Mouse (Mus musculus) stomach, postnatal 0 days (tissue): ENCODE data around the gene Ascc1. TPM values are rescaled to one million over a fixed set of nuclear protein-coding genes. Genes with fewer than 3 reads are reported as not detected.
A peak's percentile ranks its signal among the peaks of the same experiment; 100 is the strongest.
"Not testable (repeated sequence)": the region's sequence is repeated elsewhere in the genome, so short reads cannot be mapped to it uniquely, and the experiment has no call there.

ENCODE experiments used
- ATAC-seq: fragments of 200-750 bp; cut with Nextera tagmentation; 2 replicates; pipeline ENCODE4 v1.8.0; 2017; ENCODE audit not compliant: low FRiP score, low TSS enrichment
- DNase-seq: peaks from one replicate; pipeline ENCODE4 v3.0.0-alpha.2; 2016; ENCODE audit warnings: low spot score
- H3K27ac ChIP-seq: fragments of 300-500 bp; sonication (generic); replicated peaks from 2 replicates; pipeline ENCODE4 v1.5.1; 2014; ENCODE audit warnings: mild to moderate bottlenecking, control low read depth
- H3K27me3 ChIP-seq: fragments of 300-500 bp; sonication (generic); 2 replicates; pipeline ENCODE4 v1.6.1; 2014; ENCODE audit warnings: low read length; ENCODE audit not compliant: control insufficient read depth, insufficient read depth
- H3K36me3 ChIP-seq: fragments of 300-500 bp; sonication (generic); 2 replicates; pipeline ENCODE4 v1.6.1; 2014; ENCODE audit warnings: low read length, mixed read lengths; ENCODE audit not compliant: control insufficient read depth, insufficient read depth
- H3K4me1 ChIP-seq: fragments of 300-500 bp; sonication (generic); replicated peaks from 2 replicates; pipeline ENCODE4 v1.6.1; 2014; ENCODE audit warnings: antibody characterized with exemption; ENCODE audit not compliant: control insufficient read depth, insufficient read depth
- H3K4me2 ChIP-seq: fragments of 300-500 bp; sonication (generic); replicated peaks from 2 replicates; pipeline ENCODE4 v1.6.1; 2014; ENCODE audit warnings: low read depth, mild to moderate bottlenecking, control low read depth, moderate library complexity
- H3K4me3 ChIP-seq: fragments of 300-500 bp; sonication (generic); 2 replicates; pipeline ENCODE4 v1.5.1; 2014; ENCODE audit warnings: low read depth, low read length, control low read depth
- H3K9ac ChIP-seq: fragments of 300-500 bp; sonication (generic); 2 replicates; pipeline ENCODE4 v1.6.1; 2014; ENCODE audit warnings: mild to moderate bottlenecking, low read length, control low read depth, mixed read lengths
- H3K9me3 ChIP-seq: fragments of 300-500 bp; sonication (generic); 2 replicates; pipeline ENCODE4 v1.6.1; 2016; ENCODE audit warnings: low read length; ENCODE audit not compliant: control insufficient read depth
- CTCF ChIP-seq: IDR thresholded peaks from 2 replicates; pipeline ENCODE4 v1.5.1; 2016; ENCODE audit warnings: antibody characterized with exemption, low read depth, mild to moderate bottlenecking, moderate library complexity
- EP300 ChIP-seq: optimal IDR thresholded peaks from 2 replicates; pipeline ENCODE3; 2016; ENCODE audit warnings: antibody characterized with exemption
- WGBS: fragments of 180-500 bp; shearing (Covaris S2); extraction: QIAGEN DNeasy Blood & Tissue Kit; methylation state at CpG from one replicate; pipeline ENCODE4 v1.1.7; 2014; 5-methylcytosine and 5-hydroxymethylcytosine counted together
- polyA plus RNA-seq: library from polyadenylated mRNA; unstranded; fragments of >200 nt; fragmentation: Nextera tagmentation; extraction: Ambion mirVana; gene quantifications from 2 replicates; pipeline ENCODE4 v1.2.1, GENCODE M21; 2015

The Ascc1 gene
- polyA plus RNA-seq, 1 experiment from 2014 or later = 29.0 TPM

DNA sequence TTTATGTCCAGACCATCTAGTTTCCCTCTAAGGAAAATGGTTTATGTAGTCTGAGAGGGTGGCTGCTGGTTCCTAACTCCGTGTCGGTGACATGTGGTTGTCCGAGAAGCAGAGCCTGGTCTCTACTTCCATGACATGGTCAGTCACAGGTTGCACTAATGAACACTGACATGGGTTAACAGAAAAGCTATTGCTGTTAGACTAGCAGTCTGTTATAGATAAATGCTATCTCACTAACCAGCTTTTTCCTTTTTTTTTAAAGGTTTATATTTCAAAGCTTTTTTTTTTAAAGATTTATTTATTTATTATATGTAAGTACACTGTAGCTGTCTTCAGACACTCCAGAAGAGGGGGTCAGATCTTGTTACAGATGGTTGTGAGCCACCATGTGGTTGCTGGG is 3.5 kb upstream of the Ascc1 start:
- no peak for ATAC-seq
- peaks cover 2% of the 10 kb centered on the region; the same call in 1 of the 2 replicates for H3K4me1 ChIP-seq
- H3K4me2 ChIP-seq = no peak overlapping the region
- no peaks in the 10 kb centered on the region for H3K27me3 ChIP-seq
- H3K9ac ChIP-seq = no peak overlapping the region
- no peak overlapping the region for H3K27ac ChIP-seq
- H3K36me3 ChIP-seq = peaks cover 6% of the 10 kb centered on the region
- no peaks in the 10 kb centered on the region for H3K9me3 ChIP-seq
- no peak for DNase-seq
- no peak for TF ChIP-seq EP300
- TF ChIP-seq CTCF = no peak
- no peak overlapping the region for H3K4me3 ChIP-seq
- 83% methylated on average over 3 of the region's 3 CpGs for WGBS

- H3K4me3 ChIP-seq = peak overlapping the region; percentile 69; the same call in 1 of the 2 replicates
- H3K4me2 ChIP-seq = peak overlapping the region; percentile 77
- not testable (repeated sequence) for H3K27ac ChIP-seq, H3K27me3 ChIP-seq, H3K36me3 ChIP-seq, H3K4me1 ChIP-seq, DNase-seq, H3K9me3 ChIP-seq, ATAC-seq, H3K9ac ChIP-seq
- WGBS = 63% methylated on average over 8 of the region's 8 CpGs
These were observed 942 bp upstream of the Ascc1 start for GRCm38 (mm10) chr10:60001663-60002062.

DNA sequence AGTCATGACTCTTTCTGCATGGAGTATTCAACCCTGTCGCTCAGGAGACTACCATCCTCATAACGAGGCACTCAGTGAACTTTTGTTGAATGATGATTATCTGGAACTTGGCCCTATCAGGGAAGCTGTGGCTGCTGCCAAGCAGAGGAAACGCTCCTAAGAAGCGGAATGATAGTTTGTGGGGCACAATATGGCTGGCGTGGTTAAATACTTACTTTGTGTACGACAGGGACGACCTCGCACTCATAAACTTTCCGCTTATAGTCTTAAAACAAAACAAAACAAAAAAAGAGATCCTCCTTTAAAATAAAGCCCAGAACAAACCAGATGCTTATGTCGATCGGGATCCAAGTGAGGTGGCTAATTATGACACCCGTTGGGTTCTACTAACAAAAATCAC is 402 bp upstream of the Ascc1 start:
- TF ChIP-seq CTCF (no peak), EP300 (no peak)

DNA sequence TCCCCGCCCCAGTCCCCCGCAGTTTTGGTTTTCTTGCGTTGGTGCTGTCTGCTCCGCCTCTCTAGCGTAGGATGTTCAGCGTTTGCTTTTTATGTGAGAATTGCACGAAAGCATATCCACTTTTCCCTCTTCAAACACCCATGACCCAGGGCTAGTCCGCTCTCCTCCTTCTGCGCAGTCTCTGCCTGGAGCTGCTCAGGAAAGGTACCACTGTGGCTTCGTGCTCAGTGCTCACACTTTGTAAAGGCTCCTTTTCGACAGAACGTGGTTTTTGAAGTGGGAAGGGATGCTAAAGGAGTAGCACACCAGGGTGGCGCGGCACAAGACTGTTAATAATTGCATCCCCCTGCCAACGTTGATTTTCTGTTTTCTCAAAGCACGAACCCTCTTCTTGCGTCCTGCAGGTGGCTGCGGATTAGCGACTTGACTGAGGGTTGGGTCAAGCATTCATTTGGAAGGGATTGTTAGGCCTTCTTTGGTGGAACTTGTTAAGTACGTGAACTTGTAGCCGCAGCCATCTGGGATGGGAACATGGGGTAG is 678 bp downstream of the Ascc1 start:
- DNase-seq = no peak
- TF ChIP-seq CTCF (peak; percentile 34), EP300 (no peak)
- H3K4me3 ChIP-seq = peak overlapping the region; percentile 69
- peak overlapping the region; percentile 98 for H3K27ac ChIP-seq
- H3K9ac ChIP-seq = peak overlapping the region; percentile 60
- H3K27me3 ChIP-seq = no peaks in the 10 kb centered on the region
- peaks cover 6% of the 10 kb centered on the region; the same call in 1 of the 2 replicates for H3K36me3 ChIP-seq
- H3K4me2 ChIP-seq = peak overlapping the region; percentile 50
- ATAC-seq = no peak; the same call in none of the 2 replicates
- under 1% methylated on average over 21 of the region's 21 CpGs for WGBS
- H3K4me1 ChIP-seq = peaks cover 2% of the 10 kb centered on the region; the same call in 1 of the 2 replicates
- no peaks in the 10 kb centered on the region for H3K9me3 ChIP-seq

More for the DNA sequence above, 402 bp upstream of the Ascc1 start:
- H3K4me3 ChIP-seq = peak overlapping the region; percentile 69
- peak overlapping the region; percentile 82 for H3K9ac ChIP-seq
- H3K9me3 ChIP-seq = no peaks in the 10 kb centered on the region
- peak overlapping the region; percentile 77 for H3K4me2 ChIP-seq
- H3K27ac ChIP-seq = peak overlapping the region; percentile 98
- no peak for DNase-seq
- H3K36me3 ChIP-seq = no peaks in the 10 kb centered on the region
- no peak for ATAC-seq
- 1% methylated on average over 12 of the region's 12 CpGs for WGBS
- peaks cover 2% of the 10 kb centered on the region; the same call in 1 of the 2 replicates for H3K4me1 ChIP-seq
- no peaks in the 10 kb centered on the region for H3K27me3 ChIP-seq

- Histone ChIP-seq H3K27me3 (no peaks in the 10 kb centered on the region), H3K9ac (peak overlapping the region; percentile 60; the same call in 1 of the 2 replicates), H3K4me1 (peaks cover 2% of the 10 kb centered on the region; the same call in 1 of the 2 replicates), H3K36me3 (peaks cover 9% of the 10 kb centered on the region), H3K4me2 (peak overlapping the region; percentile 50), H3K4me3 (peak overlapping the region; percentile 69), H3K27ac (peak overlapping the region; percentile 98), H3K9me3 (no peaks in the 10 kb centered on the region)
- 68% methylated on average over 9 of the region's 9 CpGs for WGBS
- TF ChIP-seq EP300 (no peak), CTCF (no peak)
- DNase-seq = no peak
- ATAC-seq = no peak
These were observed 1.2 kb downstream of the Ascc1 start for GRCm38 (mm10) chr10:60003847-60004246.

DNA sequence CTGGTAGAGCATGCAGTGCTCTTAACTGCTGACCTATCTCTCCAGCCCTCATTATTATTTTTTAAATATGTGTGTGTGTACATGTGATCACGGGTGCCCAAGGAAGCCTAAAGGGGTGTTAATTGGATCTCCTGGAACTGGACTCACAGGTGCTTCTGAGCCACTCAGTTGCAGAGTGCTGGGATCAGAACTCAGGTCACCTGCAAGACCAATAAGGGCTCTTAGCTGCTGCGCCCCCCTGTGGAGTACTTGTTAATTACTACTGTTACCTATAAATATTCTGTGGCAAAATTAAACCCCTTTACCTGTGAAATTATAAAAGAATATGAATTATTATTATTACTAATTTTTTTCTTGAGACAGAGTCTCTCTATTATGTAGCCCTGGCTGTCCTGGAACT is 2.7 kb downstream of the Ascc1 start:
- DNase-seq (peak; percentile 35), ATAC-seq (no peak)
- Histone ChIP-seq H3K9me3 (no peaks in the 10 kb centered on the region), H3K9ac (no peak overlapping the region), H3K27me3 (no peaks in the 10 kb centered on the region), H3K27ac (no peak overlapping the region), H3K4me1 (peaks cover 2% of the 10 kb centered on the region; the same call in 1 of the 2 replicates), H3K4me2 (no peak overlapping the region), H3K4me3 (no peak overlapping the region), H3K36me3 (peaks cover 9% of the 10 kb centered on the region)
- WGBS = 61% methylated on average over 2 of the region's 2 CpGs
- TF ChIP-seq EP300 (no peak), CTCF (peak; percentile 63)
